ENCODE assay signal across 27 mouse cellular contexts in genomic region chr7:139096399-139096798, GRCm38 (mm10). TPM values are rescaled to one million over a fixed set of nuclear protein-coding genes. Genes with fewer than 3 reads are reported as not detected.
DNase-seq lines count a peak whose midpoint lies in the region; TF ChIP-seq lines count a peak whose summit lies in the region.
"Had no signal": no experiment of that assay in that cellular context is flagged by ENCODE, and none has a peak within 500 bp of the region (broad histone marks: within the 10 kb centered on the region; RNA-seq: fewer than 3 reads in every experiment).

No protein-coding gene starts in this region.

- TF ChIP-seq CTCF in left cerebral cortex, adult 2 months (IDR thresholded peaks at IDR 0.05), result no peak

- DNase-seq in cerebellum, adult 9-11 months, result peak; percentile 68
- no peak for DNase-seq in cerebellum, adult 11 months
- DNase-seq in left cerebral cortex, adult 2 months (ENCODE audit: extremely low spot score in 1 of 2, low spot score in 2 of 2), result no peak
- DNase-seq in left cerebral cortex, adult 18-20 months (ENCODE audit: low spot score in 2 of 2), result no peak
- peak; percentile 29 for DNase-seq in 3T3-L1 (ENCODE audit: low read depth, low spot score)
- DNase-seq in urinary bladder, adult 18-20 months (ENCODE audit: low spot score in 2 of 2), result no peak
- DNase-seq: adrenal gland, postnatal 10 days; adrenal gland, postnatal 36 days; B cell, adult 2 months; embryo, embryonic 11 days; gastrocnemius, postnatal 10 days; gastrocnemius, postnatal 36 days; heart, adult 2 months; heart, postnatal 14 days; heart, postnatal 4 days; kidney, adult 11 months had no signal

- H3K27ac ChIP-seq in left cerebral cortex, adult 2 months, result 0 out of 2 replicates have a peak overlapping the region, but pooled peaks have one; percentile 6
- H3K27ac ChIP-seq: embryonic facial prominence, embryonic 10.5 days; embryonic facial prominence, embryonic 13.5 days; forebrain, embryonic 12.5 days; forebrain, embryonic 15.5 days; heart, adult 2 months; heart, embryonic 10.5 days; heart, embryonic 13.5 days; hindbrain, embryonic 13.5 days; intestine, embryonic 15.5 days had no signal

- intact Hi-C loops in left cerebral cortex, adult 2 months (cut with DNase I), result no loop called here

- H3K4me3 ChIP-seq in left cerebral cortex, adult 2 months, result no peak overlapping the region
- H3K4me3 ChIP-seq: embryonic facial prominence, embryonic 10.5 days; embryonic facial prominence, embryonic 13.5 days; erythroblast, embryonic 14.5 days; forebrain, embryonic 12.5 days; forebrain, embryonic 15.5 days; heart, adult 2 months; heart, embryonic 10.5 days; heart, embryonic 13.5 days; hindbrain, embryonic 13.5 days; intestine, embryonic 15.5 days had no signal

RNA-seq across cellular contexts. Expression of gene Dpysl4, which starts 10.6 kb away (rescaled TPM):
- 10 to 100 TPM; 48.2 to 56.9 TPM for total RNA-seq in left cerebral cortex, adult 2 months (2021)
- total RNA-seq in left cerebral cortex, adult 18-20 months (2021), result 10 to 100 TPM; 41.8 to 46.8 TPM
- total RNA-seq: CH12.LX; granulocyte monocyte progenitor cell, adult 5-6 weeks had no signal

Comparison
In these comparisons a context has a peak if more than half of its experiments do, and no peak if none do; other contexts are left out.
1. DNase-seq: peak in cerebellum, adult 9-11 months (single experiment) and 3T3-L1 (single experiment); none in cerebellum, adult 11 months (single experiment), left cerebral cortex, adult 2 months (0 of 2), left cerebral cortex, adult 18-20 months (0 of 2) and urinary bladder, adult 18-20 months (0 of 2).